Mouse (Mus musculus): ENCODE measurements around the gene Adipor1. TPM values are rescaled to one million over a fixed set of nuclear protein-coding genes. Genes with fewer than 3 reads are reported as not detected.

The Adipor1 gene
- polyA plus RNA-seq, 1 experiment from 2014 or later: 80.7 TPM

DNA sequence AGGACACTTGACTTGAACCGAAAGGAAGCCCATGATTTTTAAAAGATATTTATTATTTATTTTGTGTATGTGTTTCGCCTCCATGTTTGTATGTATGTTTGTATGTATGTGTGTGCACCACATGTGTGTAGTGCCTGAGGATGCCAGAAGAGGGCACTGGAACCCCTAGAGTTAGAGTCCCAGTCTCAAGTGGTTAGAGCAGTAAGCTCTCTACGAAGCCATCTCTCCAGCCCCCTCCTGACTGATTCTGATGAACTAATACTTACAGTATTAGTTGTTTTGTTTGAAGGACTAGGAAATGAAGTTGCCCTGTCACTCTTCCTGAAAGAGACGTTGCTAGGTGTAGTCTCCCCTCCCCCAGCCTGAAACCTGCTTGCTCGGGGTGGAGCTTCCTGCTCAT, 15.4 kb upstream of the Adipor1 start:
- Histone ChIP-seq H3K27me3 (no peaks in the 10 kb centered on the region), H3K4me3 (replicated peaks) (no peak overlapping the region), H3K36me3 (no peaks in the 10 kb centered on the region), H3K9me3 (0 out of 2 replicates have a peak, but pooled peaks cover 6% of the 10 kb centered on the region), H3K9ac (replicated peaks) (no peak overlapping the region), H3K27ac (no peak overlapping the region), H3K4me1 (replicated peaks) (no peaks in the 10 kb centered on the region), H3K4me2 (no peak overlapping the region)
- WGBS: 67% methylated on average over 5 of the region's 5 CpGs
- ATAC-seq (ENCODE audit: insufficient number of reproducible peaks, insufficient read depth, low FRiP score, low TSS enrichment, low read depth): no peak

DNA sequence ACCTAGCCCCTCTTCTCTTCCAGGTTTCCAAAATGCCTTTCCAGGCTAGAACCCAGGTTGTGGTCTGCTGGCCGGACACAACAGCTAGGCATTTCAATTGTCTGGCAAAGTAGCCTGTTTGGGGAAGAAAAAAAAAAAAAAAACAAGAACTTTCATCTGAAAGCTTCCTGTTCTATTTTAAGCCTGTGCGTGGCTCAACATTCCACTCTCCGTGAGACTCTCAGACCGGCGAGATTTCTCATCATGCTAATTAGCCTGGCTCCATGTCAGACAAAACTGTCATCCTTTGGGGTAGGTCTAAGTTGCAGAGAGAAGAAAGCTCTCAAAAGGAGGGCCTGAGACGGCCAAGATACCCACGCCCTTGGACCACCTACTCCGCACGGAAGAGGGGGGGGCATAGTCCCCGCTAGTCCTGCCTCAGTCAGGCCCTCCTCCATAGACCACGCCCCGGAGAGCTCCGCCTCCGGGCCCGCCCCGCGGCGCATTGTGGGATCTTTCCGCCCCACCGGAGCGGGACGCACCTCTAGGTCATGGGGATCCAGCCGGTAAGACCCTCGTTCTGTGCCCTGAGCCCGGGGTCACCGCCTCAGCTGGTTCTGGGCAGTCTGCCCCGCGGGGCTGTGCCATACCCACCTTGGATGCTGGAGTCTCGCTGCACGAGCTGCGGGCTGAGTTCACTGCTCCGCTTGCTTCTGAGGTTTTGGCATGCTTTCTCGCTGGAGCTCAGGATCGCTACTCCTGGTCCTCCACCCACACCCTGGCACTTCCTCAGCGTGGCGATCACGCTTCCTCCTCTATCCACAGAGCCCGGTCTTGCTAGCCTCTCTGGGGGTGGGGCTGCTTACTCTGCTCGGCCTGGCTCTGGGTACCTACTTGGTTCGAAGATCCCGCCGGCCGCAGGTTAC, 9.4 kb upstream of the Adipor1 start, which contains the start of gene Cyb5r1:
Gene Cyb5r1, plus strand, starts transcription at position 51 of the 905 bp plus-strand sequence.
- Histone ChIP-seq H3K27me3 (no peaks in the 10 kb centered on the region), H3K27ac (peak within 1 kb of the TSS; percentile 74), H3K4me3 (replicated peaks) (peak within 1 kb of the TSS; percentile 79), H3K4me2 (peak within 1 kb of the TSS; percentile 82), H3K9ac (replicated peaks) (peak within 1 kb of the TSS; percentile 71), H3K36me3 (peaks cover 31% of the 10 kb centered on the region), H3K4me1 (replicated peaks) (peaks cover 10% of the 10 kb centered on the region), H3K9me3 (no peaks in the 10 kb centered on the region)
- under 1% methylated on average over 43 of the region's 43 CpGs for WGBS
- peak; percentile 99 for ATAC-seq (ENCODE audit: insufficient number of reproducible peaks, insufficient read depth, low FRiP score, low TSS enrichment, low read depth)

DNA sequence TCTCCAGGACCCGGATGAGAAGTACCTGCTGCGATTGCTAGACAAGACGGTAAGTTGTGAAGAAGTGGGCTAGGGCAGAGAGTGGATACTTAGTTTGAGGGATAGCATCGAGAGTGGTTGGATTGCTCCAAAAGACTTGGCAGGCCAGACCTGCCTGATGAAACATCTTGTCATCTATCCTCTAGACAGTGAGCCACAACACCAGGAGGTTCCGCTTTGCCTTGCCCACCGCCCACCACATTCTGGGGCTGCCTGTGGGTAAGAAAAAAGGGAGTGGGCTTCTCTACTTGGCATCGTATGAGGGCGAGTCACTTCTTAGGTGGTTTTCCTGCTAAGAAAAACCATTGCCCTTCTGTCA, 8.8 kb upstream of the Adipor1 start:
- peak overlapping the region; percentile 79 for H3K4me3 ChIP-seq (replicated peaks)
- no peaks in the 10 kb centered on the region for H3K9me3 ChIP-seq
- peak overlapping the region; percentile 82 for H3K4me2 ChIP-seq
- H3K27me3 ChIP-seq: no peaks in the 10 kb centered on the region
- peaks cover 37% of the 10 kb centered on the region for H3K36me3 ChIP-seq
- H3K4me1 ChIP-seq (replicated peaks): peaks cover 10% of the 10 kb centered on the region
- peak; percentile 40 for ATAC-seq (ENCODE audit: insufficient number of reproducible peaks, insufficient read depth, low FRiP score, low TSS enrichment, low read depth)
- H3K9ac ChIP-seq (replicated peaks): peak overlapping the region; percentile 71
- 25% methylated on average over 8 of the region's 8 CpGs for WGBS
- peak overlapping the region; percentile 74; the same call in 1 of the 2 replicates for H3K27ac ChIP-seq

DNA sequence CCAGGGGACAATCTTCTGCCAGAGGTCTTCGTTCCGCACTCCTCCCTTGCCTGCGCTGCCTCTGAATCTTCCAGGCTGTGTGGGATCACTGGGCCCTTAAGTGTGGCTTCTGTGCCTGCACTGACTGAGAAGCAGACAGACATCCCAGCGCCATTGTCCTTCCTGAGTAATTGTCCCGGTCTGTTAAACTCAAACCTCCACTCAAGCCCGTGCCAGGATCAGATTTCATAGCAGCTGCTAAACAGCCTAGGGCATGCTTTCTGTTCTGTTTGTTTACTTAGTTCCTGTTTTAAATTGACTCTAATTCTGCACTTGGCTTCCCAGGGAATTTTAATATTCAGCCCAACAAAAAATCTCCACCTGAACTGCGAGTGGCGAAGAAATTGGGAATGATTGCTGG, 7.1 kb upstream of the Adipor1 start:
- H3K9ac ChIP-seq (replicated peaks): no peak overlapping the region
- H3K4me3 ChIP-seq (replicated peaks): no peak overlapping the region
- no peaks in the 10 kb centered on the region for H3K27me3 ChIP-seq
- no peak for ATAC-seq (ENCODE audit: insufficient number of reproducible peaks, insufficient read depth, low FRiP score, low TSS enrichment, low read depth)
- no peaks in the 10 kb centered on the region for H3K9me3 ChIP-seq
- H3K36me3 ChIP-seq: peaks cover 45% of the 10 kb centered on the region
- H3K4me2 ChIP-seq: no peak overlapping the region
- H3K4me1 ChIP-seq (replicated peaks): peaks cover 10% of the 10 kb centered on the region
- H3K27ac ChIP-seq: no peak overlapping the region
- WGBS: 61% methylated on average over 8 of the region's 8 CpGs

DNA sequence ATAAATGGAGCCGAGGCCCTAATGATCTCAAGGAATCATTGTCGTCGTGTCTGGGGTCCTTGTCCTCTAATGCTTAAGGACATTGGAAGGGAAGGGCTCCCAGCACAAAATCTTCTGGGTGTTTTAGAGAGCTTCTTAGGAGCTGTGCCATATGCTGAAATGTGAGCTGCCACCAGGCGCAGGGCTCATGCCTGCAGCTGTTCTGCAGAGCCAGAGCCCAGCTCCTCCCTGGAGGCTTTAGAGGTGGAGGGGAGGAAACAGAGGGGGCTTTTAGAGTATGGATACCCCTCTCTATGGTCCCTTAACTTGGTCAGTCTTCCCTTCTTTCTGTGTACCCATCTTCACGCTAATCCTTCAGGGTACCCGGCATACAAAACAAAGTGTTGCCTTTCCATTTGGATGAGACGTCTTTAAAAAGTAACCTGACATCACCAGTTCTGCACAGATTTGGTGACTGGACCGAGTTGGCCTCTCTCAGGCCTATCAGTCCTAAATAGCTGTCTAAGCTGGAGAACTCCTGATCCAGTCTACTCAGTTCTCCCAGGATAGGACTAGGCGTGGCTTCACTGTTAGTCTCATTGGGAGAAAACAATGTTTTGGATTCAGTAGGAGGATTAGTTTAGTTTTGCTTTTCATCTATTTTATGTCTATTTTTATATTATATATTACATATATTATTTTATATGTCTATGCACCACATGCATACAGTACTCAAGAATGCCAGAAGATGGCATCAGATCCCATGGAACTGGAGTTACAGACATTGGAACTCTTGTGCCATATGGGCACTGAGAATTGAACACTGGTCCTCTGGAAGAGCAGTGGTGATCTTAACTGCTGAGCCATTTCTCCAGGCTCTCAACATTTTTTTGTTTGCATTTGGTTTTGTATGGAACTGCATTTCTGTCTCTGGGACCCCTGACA, 3.2 kb upstream of the Adipor1 start:
- Histone ChIP-seq H3K27ac (no peak overlapping the region; the same call in 1 of the 2 replicates), H3K4me3 (replicated peaks) (no peak overlapping the region), H3K36me3 (peaks cover 45% of the 10 kb centered on the region), H3K4me1 (replicated peaks) (peaks cover 18% of the 10 kb centered on the region), H3K4me2 (no peak overlapping the region), H3K9ac (replicated peaks) (no peak overlapping the region), H3K27me3 (no peaks in the 10 kb centered on the region), H3K9me3 (no peaks in the 10 kb centered on the region)
- WGBS: 85% methylated on average over 9 of the region's 9 CpGs
- no peak for ATAC-seq (ENCODE audit: insufficient number of reproducible peaks, insufficient read depth, low FRiP score, low TSS enrichment, low read depth)

DNA sequence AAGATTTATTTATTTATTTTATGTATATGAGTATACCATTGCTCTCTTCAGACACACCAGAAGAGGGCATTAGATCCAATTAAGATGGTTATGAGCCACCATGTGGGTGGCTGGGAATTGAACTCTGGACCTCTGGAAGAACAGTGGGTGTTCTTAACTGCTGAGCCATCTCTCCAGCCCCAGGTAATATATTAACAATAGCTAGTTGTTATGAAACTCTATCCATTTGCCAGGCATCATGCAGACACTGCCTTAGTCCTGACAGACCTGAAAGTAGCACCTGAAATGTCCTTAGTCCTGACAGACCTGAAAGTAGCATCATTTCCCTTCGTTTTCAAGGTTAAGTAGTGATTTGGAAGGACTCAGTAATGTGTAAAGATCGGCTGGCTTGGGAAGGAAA, 1.1 kb upstream of the Adipor1 start:
- 42% methylated on average over 2 of the region's 2 CpGs for WGBS
- H3K4me1 ChIP-seq (replicated peaks): peaks cover 36% of the 10 kb centered on the region
- no peaks in the 10 kb centered on the region for H3K9me3 ChIP-seq
- H3K36me3 ChIP-seq: peaks cover 34% of the 10 kb centered on the region
- ATAC-seq (ENCODE audit: insufficient number of reproducible peaks, insufficient read depth, low FRiP score, low TSS enrichment, low read depth): no peak
- peak overlapping the region; percentile 96 for H3K27ac ChIP-seq
- H3K4me3 ChIP-seq (replicated peaks): peak overlapping the region; percentile 90; the same call in 1 of the 2 replicates
- no peak overlapping the region for H3K9ac ChIP-seq (replicated peaks)
- peak overlapping the region; percentile 71; the same call in 1 of the 2 replicates for H3K4me2 ChIP-seq
- no peaks in the 10 kb centered on the region for H3K27me3 ChIP-seq

DNA sequence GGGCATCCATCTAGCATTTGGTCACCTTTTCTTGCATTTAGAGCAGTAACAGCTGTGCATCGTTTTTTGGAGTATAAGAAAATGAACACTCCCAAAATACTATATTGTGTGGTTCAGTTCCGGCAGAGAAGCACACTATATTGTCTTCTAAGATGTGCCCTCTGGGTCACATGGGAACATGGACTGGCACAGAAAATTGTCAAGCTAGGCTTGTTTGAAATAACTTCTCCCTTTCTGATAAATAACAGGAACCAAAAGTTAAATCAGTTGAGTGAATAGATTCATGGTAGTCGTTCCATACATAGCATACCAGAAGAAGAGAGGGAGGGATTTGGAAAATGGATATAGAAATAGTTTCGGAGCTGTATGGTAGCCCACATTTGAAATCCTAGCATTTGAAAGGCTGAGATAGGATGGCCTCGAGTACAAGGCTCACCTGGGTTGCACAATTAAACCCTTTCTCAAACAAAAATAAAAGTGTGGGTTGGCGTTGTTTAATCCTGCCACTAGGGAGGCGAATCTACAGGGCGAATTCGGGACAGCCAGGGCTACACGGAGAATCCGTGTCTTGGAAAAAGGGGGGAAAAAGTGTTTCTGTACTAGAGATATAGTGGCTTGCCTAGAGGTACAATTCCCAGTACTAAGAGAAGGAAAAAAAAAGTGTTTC, 544 bp upstream of the Adipor1 start:
- Histone ChIP-seq H3K4me3 (replicated peaks) (peak overlapping the region; percentile 90), H3K4me2 (peak overlapping the region; percentile 71), H3K36me3 (peaks cover 29% of the 10 kb centered on the region), H3K27me3 (no peaks in the 10 kb centered on the region), H3K9me3 (no peaks in the 10 kb centered on the region), H3K27ac (peak overlapping the region; percentile 96), H3K9ac (replicated peaks) (peak overlapping the region; percentile 94), H3K4me1 (replicated peaks) (peaks cover 42% of the 10 kb centered on the region)
- WGBS: 15% methylated on average over 11 of the region's 11 CpGs
- ATAC-seq (ENCODE audit: insufficient number of reproducible peaks, insufficient read depth, low FRiP score, low TSS enrichment, low read depth): peak; percentile 13

DNA sequence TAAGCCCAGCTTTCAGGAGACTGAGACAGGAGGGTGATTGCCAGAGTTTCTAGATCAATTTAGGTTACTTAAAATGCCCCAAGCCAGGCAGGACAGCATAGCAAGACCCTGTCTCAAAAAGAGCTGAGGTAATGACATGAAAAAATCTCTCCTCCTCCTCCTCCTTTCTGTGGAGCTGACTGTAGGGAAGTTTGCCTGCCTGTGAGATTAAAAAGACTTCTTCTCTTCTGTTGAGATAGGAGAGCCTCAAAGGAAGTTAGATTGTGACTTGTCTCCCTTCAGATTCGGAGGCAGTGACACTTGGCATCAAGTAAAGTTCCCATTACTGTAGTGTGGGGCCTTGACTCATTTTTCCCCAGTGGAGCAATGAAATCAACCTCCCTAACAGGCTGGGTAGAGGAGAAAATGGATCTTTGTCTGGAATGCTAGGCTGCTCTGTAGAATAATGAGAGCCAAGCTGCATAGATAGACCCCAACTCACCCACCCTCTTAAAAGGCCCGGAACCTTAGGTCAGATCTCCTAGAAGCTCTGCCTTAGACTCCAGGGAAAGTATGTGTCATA, 3.3 kb downstream of the Adipor1 start:
- H3K9ac ChIP-seq (replicated peaks): no peak overlapping the region
- no peak for ATAC-seq (ENCODE audit: insufficient number of reproducible peaks, insufficient read depth, low FRiP score, low TSS enrichment, low read depth)
- no peak overlapping the region for H3K4me2 ChIP-seq
- H3K27ac ChIP-seq: 0 out of 2 replicates have a peak overlapping the region, but pooled peaks have one; percentile 35
- 85% methylated on average over 2 of the region's 2 CpGs for WGBS
- peaks cover 14% of the 10 kb centered on the region for H3K36me3 ChIP-seq
- H3K4me1 ChIP-seq (replicated peaks): peaks cover 58% of the 10 kb centered on the region
- no peak overlapping the region for H3K4me3 ChIP-seq (replicated peaks)
- H3K9me3 ChIP-seq: no peaks in the 10 kb centered on the region
- H3K27me3 ChIP-seq: no peaks in the 10 kb centered on the region

DNA sequence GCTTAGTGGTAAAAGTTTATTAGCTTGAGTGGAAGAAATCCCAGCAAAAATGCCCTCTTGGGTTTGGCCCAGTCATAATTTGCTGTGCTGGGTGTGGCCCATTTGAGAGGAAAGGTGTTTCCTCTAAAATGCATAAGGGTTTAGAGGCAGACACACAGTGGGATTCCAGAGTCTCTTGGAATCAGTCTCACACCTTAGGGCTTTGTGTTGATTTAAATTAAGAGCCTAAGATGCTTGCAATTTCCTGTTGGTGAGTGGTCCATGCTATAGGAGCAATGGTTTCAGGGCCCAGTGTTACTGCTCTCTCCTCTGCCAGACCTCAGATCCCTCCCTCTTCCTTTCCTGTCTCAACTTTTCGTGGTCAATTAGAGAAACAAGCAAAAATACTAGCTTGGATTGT, 4.0 kb downstream of the Adipor1 start:
- H3K4me1 ChIP-seq (replicated peaks): peaks cover 55% of the 10 kb centered on the region
- no peak for ATAC-seq (ENCODE audit: insufficient number of reproducible peaks, insufficient read depth, low FRiP score, low TSS enrichment, low read depth)
- peak overlapping the region; percentile 35; the same call in 1 of the 2 replicates for H3K27ac ChIP-seq
- no peaks in the 10 kb centered on the region for H3K9me3 ChIP-seq
- H3K4me3 ChIP-seq (replicated peaks): no peak overlapping the region
- H3K36me3 ChIP-seq: peaks cover 21% of the 10 kb centered on the region
- no peak overlapping the region for H3K4me2 ChIP-seq
- H3K9ac ChIP-seq (replicated peaks): no peak overlapping the region
- WGBS: 25% methylated on average over 1 of the region's 1 CpGs
- H3K27me3 ChIP-seq: no peaks in the 10 kb centered on the region

DNA sequence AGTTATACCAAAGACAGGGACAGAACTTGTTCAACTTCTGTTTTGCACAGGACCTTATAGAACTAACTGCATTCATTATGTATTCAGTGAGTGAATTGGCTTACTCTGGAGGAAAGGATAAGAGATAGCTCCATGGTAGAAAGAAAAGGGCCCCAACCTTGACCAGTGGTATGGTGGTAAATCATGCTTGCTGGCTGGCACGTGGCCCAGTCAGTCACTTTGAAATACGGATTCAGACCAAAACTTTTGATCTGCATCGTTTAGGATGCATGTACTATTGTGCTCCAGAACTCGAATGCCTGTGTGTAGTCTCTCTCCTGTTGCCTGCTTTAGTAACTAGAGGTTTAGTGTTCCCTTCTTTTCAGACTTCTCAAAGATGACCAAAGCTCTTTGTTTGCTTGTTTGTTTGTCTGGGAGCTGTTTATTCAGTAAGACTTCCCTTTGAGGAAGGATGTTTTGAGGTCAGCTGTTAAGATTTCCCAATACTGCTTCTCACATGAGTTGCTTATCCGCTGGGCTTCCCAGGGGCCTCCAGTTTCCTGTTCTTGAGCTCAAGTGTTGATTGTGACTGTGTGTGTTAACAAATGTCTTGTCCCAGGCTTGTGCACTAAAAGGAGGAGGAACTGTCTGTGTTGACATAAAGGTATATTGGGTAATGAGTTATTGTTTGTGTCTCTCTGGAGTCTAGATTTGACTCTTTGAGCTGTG, 4.7 kb downstream of the Adipor1 start:
- Histone ChIP-seq H3K9ac (replicated peaks) (no peak overlapping the region), H3K4me3 (replicated peaks) (no peak overlapping the region), H3K9me3 (no peaks in the 10 kb centered on the region), H3K36me3 (peaks cover 28% of the 10 kb centered on the region), H3K4me1 (replicated peaks) (peaks cover 50% of the 10 kb centered on the region), H3K27me3 (no peaks in the 10 kb centered on the region), H3K4me2 (no peak overlapping the region; the same call in 1 of the 2 replicates), H3K27ac (peak overlapping the region; percentile 35; the same call in 1 of the 2 replicates)
- ATAC-seq (ENCODE audit: insufficient number of reproducible peaks, insufficient read depth, low FRiP score, low TSS enrichment, low read depth): no peak
- WGBS: 61% methylated on average over 5 of the region's 5 CpGs
